Mouse (Mus musculus) liver, postnatal 0 days (tissue): ENCODE data around the gene Oprl1. TPM values are rescaled to one million over a fixed set of nuclear protein-coding genes. Genes with fewer than 3 reads are reported as not detected.

Experiments
- ATAC-seq: fragments of 200-750 bp; cut with Nextera tagmentation; 2 replicates; pipeline ENCODE4 v1.8.0; 2017; ENCODE audit warnings: mild to moderate bottlenecking, moderate library complexity
- DNase-seq: peaks from one replicate; pipeline ENCODE4 v3.0.0-alpha.2; 2016
- H3K27ac ChIP-seq: fragments of 300-500 bp; sonication (generic); 2 replicates; pipeline ENCODE4 v1.5.1; 2014; ENCODE audit warnings: antibody characterized with exemption, moderate library complexity, mild to moderate bottlenecking, low read depth
- H3K27me3 ChIP-seq: fragments of 300-500 bp; sonication (generic); 2 replicates; pipeline ENCODE4 v1.6.1; 2014; ENCODE audit warnings: low read length, control low read depth, mixed read lengths; ENCODE audit not compliant: insufficient read depth
- H3K36me3 ChIP-seq: fragments of 300-500 bp; sonication (generic); replicated peaks from 2 replicates; pipeline ENCODE4 v1.6.1; 2014; ENCODE audit warnings: mild to moderate bottlenecking, control low read depth, low read length, moderate library complexity, mixed read lengths; ENCODE audit not compliant: insufficient read depth
- H3K4me1 ChIP-seq: fragments of 300-500 bp; sonication (generic); 2 replicates; pipeline ENCODE4 v1.6.1; 2014; ENCODE audit warnings: antibody characterized with exemption, mild to moderate bottlenecking, control low read depth; ENCODE audit not compliant: insufficient read depth
- H3K4me2 ChIP-seq: fragments of 300-500 bp; sonication (generic); 2 replicates; pipeline ENCODE4 v1.6.1; 2014; ENCODE audit warnings: low read depth, mild to moderate bottlenecking, low read length, moderate library complexity, mixed read lengths
- H3K4me3 ChIP-seq: fragments of 300-500 bp; sonication (generic); 2 replicates; pipeline ENCODE4 v1.5.1; 2014; ENCODE audit warnings: low read depth, low read length
- H3K9ac ChIP-seq: fragments of 300-500 bp; sonication (generic); replicated peaks from 2 replicates; pipeline ENCODE4 v1.6.1; 2014; ENCODE audit warnings: mild to moderate bottlenecking, moderate library complexity
- H3K9me3 ChIP-seq: fragments of 300-500 bp; sonication (generic); 2 replicates; pipeline ENCODE4 v1.6.1; 2016; ENCODE audit warnings: mild to moderate bottlenecking, control low read depth, low read length, mixed read lengths
- CTCF ChIP-seq: sonication (generic); IDR thresholded peaks from 2 replicates; pipeline ENCODE4 v1.5.1; 2016; ENCODE audit warnings: antibody characterized with exemption, low read depth
- EP300 ChIP-seq: IDR thresholded peaks from 2 replicates; pipeline ENCODE4 v1.6.1; 2016; ENCODE audit warnings: antibody characterized with exemption, low read depth, mild to moderate bottlenecking
- WGBS: fragments of 180-500 bp; shearing (Covaris S2); extraction: QIAGEN DNeasy Blood & Tissue Kit; methylation state at CpG from one replicate; pipeline ENCODE4 v1.1.7; 2014; ENCODE audit not compliant: insufficient replicate concordance; 5-methylcytosine and 5-hydroxymethylcytosine counted together
- polyA plus RNA-seq: library from polyadenylated mRNA; unstranded; fragments of >200 nt; fragmentation: Nextera tagmentation; extraction: Ambion mirVana; gene quantifications from 2 replicates; pipeline ENCODE4 v1.2.1, GENCODE M21; 2015

Oprl1 gene
- polyA plus RNA-seq, 1 experiment from 2014 or later: 0.07 TPM

- Histone ChIP-seq H3K36me3 (no peaks in the 10 kb centered on the region), H3K9me3 (no peaks in the 10 kb centered on the region), H3K4me2 (peak within 1 kb of the TSS; percentile 97), H3K4me3 (peak within 1 kb of the TSS; percentile 68), H3K27me3 (0 out of 2 replicates have a peak, but pooled peaks cover under 1% of the 10 kb centered on the region), H3K4me1 (peaks cover 17% of the 10 kb centered on the region), H3K27ac (0 out of 2 replicates have a peak within 1 kb of the TSS, but pooled peaks have one; percentile 48), H3K9ac (peak within 1 kb of the TSS; percentile 73)
- DNase-seq (peak; percentile 73), ATAC-seq (peak; percentile 62)
- TF ChIP-seq EP300: no peak
- TF ChIP-seq CTCF: peak; percentile 21
- 0% methylated on average over 58 of the region's 69 CpGs for WGBS
Measured at GRCm38 (mm10) chr2:181679951-181680715, 34.7 kb upstream of the Oprl1 start, which contains the start of gene Tcea2. Gene Tcea2 (plus strand): TSS chr2:181680310.

DNA sequence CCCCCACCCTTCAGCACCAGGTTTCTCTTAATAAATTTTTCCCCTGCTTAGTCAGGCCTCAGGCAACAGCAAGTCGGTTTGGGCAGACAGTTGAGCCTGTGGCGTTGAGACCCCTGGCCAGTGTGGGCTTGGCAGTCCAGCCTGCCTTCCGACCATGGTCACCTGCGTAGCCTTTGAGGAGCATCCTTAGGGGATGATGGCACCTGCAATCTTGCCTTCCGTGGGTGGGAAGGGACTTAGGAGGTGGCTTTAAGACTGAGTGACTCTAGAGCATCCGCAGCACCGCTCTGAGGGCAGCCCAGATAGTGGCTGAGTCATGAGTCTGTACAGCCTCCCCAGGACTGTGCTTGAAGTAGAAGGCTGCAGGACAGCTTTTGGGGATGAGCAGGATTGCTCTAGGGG lies 34.1 kb upstream of the Oprl1 start:
- no peaks in the 10 kb centered on the region for H3K36me3 ChIP-seq
- no peaks in the 10 kb centered on the region for H3K9me3 ChIP-seq
- peaks cover 11% of the 10 kb centered on the region for H3K4me1 ChIP-seq
- 18% methylated on average over 7 of the region's 7 CpGs for WGBS
- no peak overlapping the region for H3K27ac ChIP-seq
- H3K9ac ChIP-seq: peak overlapping the region; percentile 73
- peak overlapping the region; percentile 97 for H3K4me2 ChIP-seq
- TF ChIP-seq EP300: no peak
- TF ChIP-seq CTCF: no peak
- no peak for DNase-seq
- peak overlapping the region; percentile 68 for H3K4me3 ChIP-seq
- ATAC-seq: peak; percentile 6; the same call in 1 of the 2 replicates
- no peaks in the 10 kb centered on the region for H3K27me3 ChIP-seq

DNA sequence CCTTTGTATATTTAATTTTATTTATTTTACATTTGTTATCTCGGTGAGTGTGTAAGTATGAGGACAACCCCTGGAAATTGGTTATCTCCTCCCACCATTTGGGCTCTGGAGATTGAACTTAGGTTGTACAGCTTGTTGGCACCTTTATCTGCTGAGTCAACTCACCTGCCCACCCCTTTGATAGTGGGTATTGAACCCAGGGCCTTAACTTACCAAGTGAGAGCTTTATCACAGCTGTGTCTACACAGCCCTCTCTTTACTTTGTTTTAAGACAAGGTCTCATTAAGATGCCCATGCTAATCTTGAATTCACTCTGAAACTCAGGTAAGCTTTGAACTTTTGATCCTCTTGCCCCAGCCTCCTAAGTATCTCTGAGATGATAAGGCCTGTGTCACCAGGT lies 32.8 kb upstream of the Oprl1 start:
- Histone ChIP-seq H3K4me2 (no peak overlapping the region), H3K9ac (no peak overlapping the region), H3K27me3 (no peaks in the 10 kb centered on the region), H3K9me3 (no peaks in the 10 kb centered on the region), H3K36me3 (peaks cover 6% of the 10 kb centered on the region; the same call in 1 of the 2 replicates), H3K4me3 (no peak overlapping the region), H3K4me1 (peaks cover 9% of the 10 kb centered on the region), H3K27ac (no peak overlapping the region)
- no peak for ATAC-seq
- peak; percentile 10 for DNase-seq
- no peak for TF ChIP-seq EP300
- TF ChIP-seq CTCF: no peak
- WGBS: 43% methylated on average over 1 of the region's 1 CpGs

DNA sequence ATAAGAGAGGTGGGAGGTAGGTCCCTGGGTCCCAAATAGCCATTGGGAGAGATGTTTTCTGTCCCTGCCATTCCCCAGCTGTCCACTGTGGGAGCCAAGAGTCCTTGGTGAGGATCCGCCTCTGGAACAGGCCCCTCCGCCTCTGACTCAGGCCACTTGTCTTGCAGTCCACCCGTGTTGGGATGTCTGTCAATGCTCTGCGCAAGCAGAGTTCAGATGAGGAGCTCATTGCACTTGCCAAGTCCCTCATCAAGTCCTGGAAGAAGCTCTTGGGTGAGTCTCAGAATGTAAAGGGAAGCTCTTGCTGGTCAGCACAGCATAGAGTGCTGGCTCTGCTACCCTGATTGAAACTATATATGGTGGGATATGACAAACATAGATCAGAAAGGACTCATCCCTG lies 31.4 kb upstream of the Oprl1 start:
- no peak for TF ChIP-seq CTCF
- no peak for TF ChIP-seq EP300
- DNase-seq (no peak), ATAC-seq (no peak)
- H3K36me3 ChIP-seq: peaks cover 15% of the 10 kb centered on the region
- 67% methylated on average over 4 of the region's 4 CpGs for WGBS
- H3K4me3 ChIP-seq: no peak overlapping the region
- peaks cover 9% of the 10 kb centered on the region for H3K4me1 ChIP-seq
- H3K9me3 ChIP-seq: no peaks in the 10 kb centered on the region
- H3K27me3 ChIP-seq: no peaks in the 10 kb centered on the region
- H3K9ac ChIP-seq: no peak overlapping the region
- no peak overlapping the region for H3K4me2 ChIP-seq
- H3K27ac ChIP-seq: no peak overlapping the region

- Histone ChIP-seq H3K4me1 (peaks cover 8% of the 10 kb centered on the region), H3K9ac (no peak overlapping the region), H3K4me2 (no peak overlapping the region), H3K27me3 (no peaks in the 10 kb centered on the region), H3K27ac (no peak overlapping the region), H3K36me3 (peaks cover 15% of the 10 kb centered on the region), H3K9me3 (no peaks in the 10 kb centered on the region), H3K4me3 (no peak overlapping the region)
- no peak for DNase-seq
- ATAC-seq: no peak
- WGBS: 44% methylated on average over 1 of the region's 1 CpGs
- TF ChIP-seq EP300 (no peak), CTCF (no peak)
Measured at GRCm38 (mm10) chr2:181684713-181685112, 30.1 kb upstream of the Oprl1 start.

- peaks cover 2% of the 10 kb centered on the region for H3K4me1 ChIP-seq
- H3K9me3 ChIP-seq: no peaks in the 10 kb centered on the region
- DNase-seq (no peak), ATAC-seq (no peak)
- H3K27ac ChIP-seq: no peak overlapping the region
- H3K27me3 ChIP-seq: no peaks in the 10 kb centered on the region
- no peak overlapping the region for H3K4me2 ChIP-seq
- H3K9ac ChIP-seq: no peak overlapping the region
- 78% methylated on average over 4 of the region's 4 CpGs for WGBS
- no peak for TF ChIP-seq EP300
- TF ChIP-seq CTCF: no peak
- peaks cover 15% of the 10 kb centered on the region for H3K36me3 ChIP-seq
- H3K4me3 ChIP-seq: no peak overlapping the region
Measured at GRCm38 (mm10) chr2:181685686-181686085, 29.1 kb upstream of the Oprl1 start.
